Comparison of ENCODE assay signal across 15 mouse cellular contexts in the genomic region with DNA sequence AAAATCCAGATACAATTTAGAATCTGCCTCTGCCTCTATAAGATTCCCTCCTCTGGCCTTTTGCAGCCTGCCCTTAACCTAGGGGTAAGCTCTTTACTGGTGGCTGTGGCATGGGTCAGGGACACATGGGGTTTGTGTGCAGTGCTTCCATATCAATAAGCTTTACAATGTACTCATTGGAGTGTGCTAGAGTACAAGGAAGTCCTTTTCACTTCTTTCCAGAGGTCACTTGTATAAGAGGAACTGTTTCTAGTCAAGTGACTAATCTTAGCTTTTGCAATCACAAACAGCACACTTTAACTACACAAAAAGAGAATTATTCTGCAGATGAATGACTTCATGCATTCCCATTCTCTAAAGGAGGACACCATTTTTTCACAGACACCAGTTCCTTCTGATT.
"Had no signal": no experiment of that assay in that cellular context is flagged by ENCODE, and none has a peak within 500 bp of the region (broad histone marks: within the 10 kb centered on the region; RNA-seq: fewer than 3 reads in every experiment).

No protein-coding gene starts in this region.

- H3K36me3 ChIP-seq: liver, embryonic 12.5 days; liver, embryonic 15.5 days; lung, embryonic 15.5 days; stomach, embryonic 15.5 days had no signal

- DNase-seq: kidney, adult 2 months; kidney, postnatal 25 days; layer of hippocampus, adult 9-11 months; lung, adult 18-20 months; midbrain, embryonic 14.5 days; thymus, adult 18-20 months; thymus, postnatal 36 days had no signal

- H3K4me2 ChIP-seq: liver, embryonic 12.5 days; liver, embryonic 15.5 days; lung, embryonic 15.5 days; midbrain, embryonic 11.5 days; stomach, embryonic 15.5 days had no signal

- H3K4me1 ChIP-seq: liver, embryonic 12.5 days; liver, embryonic 15.5 days; lung, embryonic 15.5 days; stomach, embryonic 15.5 days had no signal

- H3K27me3 ChIP-seq: liver, embryonic 12.5 days; liver, embryonic 15.5 days; lung, embryonic 15.5 days; stomach, embryonic 15.5 days had no signal

- H3K9ac ChIP-seq: liver, embryonic 12.5 days; liver, embryonic 15.5 days; lung, embryonic 15.5 days; stomach, embryonic 15.5 days had no signal

- H3K9me3 ChIP-seq: liver, embryonic 12.5 days; liver, embryonic 15.5 days; lung, embryonic 15.5 days; stomach, embryonic 15.5 days had no signal

- H3K27ac ChIP-seq: kidney, postnatal 0 days; layer of hippocampus, adult 2 months; liver, embryonic 12.5 days; liver, embryonic 15.5 days; lung, embryonic 15.5 days; macrophage; stomach, embryonic 15.5 days had no signal

- ATAC-seq: liver, embryonic 12.5 days had no signal

- H3K4me3 ChIP-seq: layer of hippocampus, adult 2 months; liver, embryonic 12.5 days; liver, embryonic 15.5 days; lung, embryonic 15.5 days; stomach, embryonic 15.5 days had no signal
